Mouse (Mus musculus) ES-CJ7 (cell line): Measurements from ENCODE around the gene Shoc2.
"Not testable (repeated sequence)": the region's sequence is repeated elsewhere in the genome, so short reads cannot be mapped to it uniquely, and the experiment has no call there.

Experiments used
- DNase-seq: peaks from one replicate; pipeline ENCODE4 v3.0.0; 2011; ENCODE audit warnings: low read depth, low spot score

Shoc2 gene

DNA sequence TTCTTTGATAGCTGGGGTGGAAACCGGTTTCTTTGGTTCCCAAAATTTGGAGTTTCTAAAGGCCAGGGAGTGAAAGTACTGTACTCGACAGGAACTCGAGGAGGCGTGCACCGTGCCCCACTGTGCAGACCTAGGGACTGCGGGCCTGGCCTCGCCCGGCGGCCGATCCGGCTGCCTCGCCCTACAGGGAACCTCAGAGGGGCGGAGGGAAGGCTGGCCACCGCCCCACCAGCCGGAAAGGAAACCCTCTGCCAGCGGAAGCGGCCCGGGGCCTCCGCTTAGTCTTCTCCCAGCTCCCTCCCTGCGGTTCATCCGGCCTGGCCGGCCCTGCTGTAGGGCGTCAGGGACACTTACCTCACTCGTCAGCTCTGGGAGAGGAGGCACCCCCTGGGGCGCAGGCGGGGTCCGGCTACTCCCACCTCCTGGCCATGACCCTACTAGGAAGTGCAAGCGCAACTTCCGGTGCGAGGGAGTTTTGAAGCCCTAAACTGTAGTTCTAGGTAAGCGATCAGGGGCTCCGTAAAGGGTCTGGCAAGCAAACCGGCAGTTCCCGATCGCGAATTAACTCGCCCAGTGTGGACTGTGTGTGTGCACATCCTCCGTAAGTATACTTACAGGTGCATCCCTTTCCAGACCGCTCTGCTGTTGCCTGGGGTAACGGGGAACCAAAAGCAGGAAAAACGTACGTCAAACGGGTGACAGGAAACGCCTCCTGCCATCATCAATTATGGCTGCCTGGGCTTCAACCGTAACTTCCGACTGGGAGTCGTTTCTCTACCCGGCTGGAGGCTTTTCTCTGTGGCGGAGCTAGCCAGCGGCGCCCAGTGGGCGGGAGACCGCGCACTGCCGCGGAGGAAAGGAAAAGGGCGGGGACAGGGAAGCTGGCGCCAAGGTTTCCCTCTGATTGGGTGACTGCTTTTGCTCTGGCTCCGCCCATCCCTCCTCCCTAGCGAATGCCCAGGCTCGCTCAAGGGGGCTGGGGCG is at the start of gene Shoc2, which contains the start of gene Bbip1:
TSS of gene Shoc2 (plus strand) at position 505 of the 984 bp plus-strand sequence.
TSS of gene Bbip1 (minus strand) at position 826 of the 984 bp plus-strand sequence.
- peak; percentile 99 for DNase-seq

DNA sequence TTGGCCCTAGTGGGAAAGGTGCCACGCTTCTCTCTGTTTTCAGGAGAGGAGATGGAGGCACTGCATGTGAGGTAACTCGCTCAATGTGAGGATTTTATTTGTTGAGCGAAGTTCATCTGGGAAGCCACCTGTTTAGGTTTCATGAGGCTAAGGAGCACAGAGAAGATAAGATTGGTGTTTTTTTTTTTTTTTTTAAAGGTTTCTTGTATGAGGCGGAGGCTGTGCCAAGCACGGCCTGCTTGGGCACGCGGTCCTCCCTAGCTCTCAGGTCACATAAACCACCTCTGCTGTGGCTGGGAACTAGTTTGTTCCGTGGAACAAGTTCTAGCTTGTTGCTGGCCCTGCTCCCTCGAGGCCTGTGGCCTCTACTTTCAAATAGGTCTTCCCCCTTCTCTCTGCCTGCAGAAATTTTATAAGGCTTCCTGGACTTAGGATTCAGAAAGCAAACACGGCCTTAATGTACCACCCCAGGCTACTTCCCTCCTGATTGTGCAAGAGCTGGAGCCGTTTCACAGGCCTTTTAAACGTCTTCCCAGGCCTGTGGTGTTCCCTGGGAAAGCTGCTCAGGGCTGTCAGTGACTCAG is 49.5 kb upstream of the Shoc2 start:
- DNase-seq, result no peak

DNA sequence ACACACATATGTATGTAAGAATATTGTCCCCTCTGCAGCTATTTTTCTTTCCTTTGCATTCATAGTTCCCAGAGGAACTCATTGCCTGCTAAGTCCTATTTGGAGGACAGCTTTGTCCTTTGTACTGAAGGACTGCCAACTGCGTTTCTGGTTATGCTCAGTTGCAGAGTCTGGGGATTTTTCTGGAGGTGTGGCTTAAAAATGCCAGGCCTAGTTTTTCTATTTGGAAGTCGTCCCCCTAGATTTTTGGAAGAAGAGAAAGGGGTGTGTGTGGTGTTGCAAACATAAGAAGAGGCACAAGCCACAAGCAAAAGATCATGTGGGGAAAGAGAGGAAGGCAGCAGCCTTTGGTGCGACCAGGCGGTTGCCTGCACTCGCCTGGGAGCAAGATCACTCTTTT is 46.1 kb upstream of the Shoc2 start:
- DNase-seq, result no peak

DNA sequence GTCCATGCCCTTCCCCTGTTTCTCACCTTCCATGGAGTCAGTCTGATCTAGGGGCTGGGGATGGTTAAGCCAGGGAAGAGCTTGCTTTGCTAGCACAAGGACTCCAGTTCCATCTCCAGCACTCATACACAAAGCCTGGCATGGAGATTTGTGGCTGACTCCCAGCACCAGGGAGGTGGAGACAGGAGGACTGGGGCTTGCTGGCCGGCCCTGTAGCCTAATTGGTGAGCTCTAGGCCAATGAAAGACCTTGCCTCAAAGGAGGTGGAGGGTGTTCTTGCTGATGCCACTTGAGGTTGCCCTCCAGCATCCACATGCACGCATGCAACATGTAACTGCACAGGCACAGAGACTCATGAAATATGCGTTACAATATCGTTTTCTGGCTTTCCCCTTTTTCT is 45.6 kb upstream of the Shoc2 start:
- no peak for DNase-seq

DNA sequence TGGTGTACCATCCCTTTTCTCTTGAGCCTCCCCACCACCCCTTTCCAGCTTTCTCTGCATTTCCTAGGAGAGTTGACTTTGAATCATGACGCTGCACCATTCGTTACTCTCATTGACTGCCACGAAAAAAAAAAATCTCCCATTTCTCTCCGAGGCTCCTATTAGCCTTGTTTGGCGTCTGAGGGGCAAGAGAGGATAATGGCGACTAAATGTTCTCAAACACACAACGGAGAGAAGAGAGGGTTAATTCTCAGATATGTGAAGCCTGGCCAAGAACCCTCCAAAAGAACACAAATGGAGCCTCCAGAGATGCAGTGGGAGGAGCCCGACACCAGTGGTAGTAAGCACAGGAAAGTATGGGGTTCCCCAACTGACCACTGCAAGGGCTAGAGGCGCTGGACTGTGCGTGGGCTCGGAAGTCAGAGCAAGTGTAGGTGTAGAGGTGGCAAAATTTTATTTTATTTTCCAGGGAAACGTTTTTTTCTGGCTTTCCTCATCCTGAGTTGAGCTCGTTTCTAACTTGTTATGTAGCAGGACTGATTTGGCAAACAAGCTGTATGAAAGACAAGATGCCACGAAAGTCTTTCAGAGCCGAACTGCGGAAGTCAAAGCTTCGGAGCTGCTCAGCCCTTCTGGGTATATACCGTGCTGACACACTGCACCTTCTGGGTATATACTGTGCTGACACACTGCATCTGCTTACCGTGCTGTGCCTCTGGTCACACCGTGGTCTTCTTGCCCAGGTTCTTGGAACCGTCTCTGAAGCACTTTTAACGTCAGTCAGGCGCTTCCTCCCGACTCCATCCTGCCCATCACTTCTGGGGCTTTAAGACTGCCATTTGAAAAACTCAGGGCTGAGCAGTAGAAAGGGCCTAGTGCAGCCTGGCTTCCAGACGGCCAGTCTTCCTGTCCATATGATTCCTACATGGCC is 44.9 kb upstream of the Shoc2 start:
- DNase-seq, result no peak

DNA sequence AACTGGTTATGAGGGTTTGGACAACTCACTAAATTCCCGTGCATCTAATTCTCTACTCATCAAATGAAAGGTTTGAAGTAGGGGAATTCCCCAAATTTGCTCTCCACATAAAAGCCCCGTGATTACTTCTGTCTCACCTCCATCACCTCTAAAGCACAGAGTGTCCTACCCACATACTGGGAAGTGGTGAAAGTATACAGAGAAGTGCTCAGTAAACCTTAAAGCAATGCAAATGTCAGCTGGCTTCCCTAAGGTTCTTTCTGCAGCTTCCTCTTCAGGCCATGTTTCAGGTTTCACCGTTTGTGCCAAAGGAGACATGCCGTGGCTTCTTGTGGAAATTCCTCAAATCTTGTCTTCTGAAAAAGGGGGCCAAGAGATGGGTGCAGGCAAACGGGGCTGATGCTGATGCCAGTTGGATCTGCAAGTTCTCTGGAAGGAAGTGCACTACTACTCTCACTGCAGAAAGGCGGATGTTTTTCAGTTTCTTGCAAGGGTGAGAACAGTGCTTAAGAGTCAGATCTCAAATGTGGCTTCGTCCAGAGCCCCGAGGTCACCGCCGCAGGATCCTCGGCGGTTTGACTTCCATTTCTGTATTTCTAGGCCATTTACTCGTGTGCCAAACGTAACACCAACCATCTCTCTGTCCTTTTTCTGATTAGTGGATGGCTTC is 44.0 kb upstream of the Shoc2 start:
- DNase-seq, result no peak

DNA sequence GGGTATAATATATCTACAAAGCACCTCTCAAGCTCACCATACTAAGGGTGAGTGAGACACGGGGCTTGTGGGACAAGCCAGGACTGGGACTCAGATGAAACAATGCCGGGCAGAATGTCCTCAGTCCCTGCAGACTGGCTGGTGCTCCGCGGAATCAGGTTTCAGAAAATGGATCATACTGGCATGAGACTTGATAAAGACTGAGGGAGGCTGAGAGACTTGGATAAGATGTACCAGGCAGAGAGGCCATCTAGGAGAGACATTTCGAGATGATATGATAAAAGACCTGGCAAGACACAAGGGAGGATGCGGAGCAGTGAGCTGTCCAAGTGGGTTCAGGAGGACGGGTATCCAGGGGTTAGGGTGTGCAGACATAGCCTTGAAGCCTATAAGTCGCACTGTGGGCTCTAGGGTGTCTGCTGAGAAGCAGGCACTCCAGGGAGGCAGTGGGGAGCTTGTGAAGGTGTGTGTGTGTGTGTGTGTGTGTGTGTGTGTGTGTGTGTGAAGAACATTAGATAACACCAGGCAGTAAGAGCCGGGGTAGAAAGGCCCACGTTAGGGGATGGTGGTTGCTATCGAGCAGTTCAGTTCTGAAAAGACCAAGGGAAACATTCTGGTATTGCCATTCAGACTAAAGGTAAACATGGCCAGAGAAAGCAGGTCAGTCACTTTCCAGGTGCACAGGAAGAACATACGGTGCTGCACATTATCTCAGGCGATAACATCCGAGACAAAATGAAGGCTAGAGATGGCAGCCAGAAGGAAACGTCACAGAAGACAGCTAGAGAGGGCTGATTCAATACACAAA is 42.0 kb upstream of the Shoc2 start:
- no peak for DNase-seq

DNA sequence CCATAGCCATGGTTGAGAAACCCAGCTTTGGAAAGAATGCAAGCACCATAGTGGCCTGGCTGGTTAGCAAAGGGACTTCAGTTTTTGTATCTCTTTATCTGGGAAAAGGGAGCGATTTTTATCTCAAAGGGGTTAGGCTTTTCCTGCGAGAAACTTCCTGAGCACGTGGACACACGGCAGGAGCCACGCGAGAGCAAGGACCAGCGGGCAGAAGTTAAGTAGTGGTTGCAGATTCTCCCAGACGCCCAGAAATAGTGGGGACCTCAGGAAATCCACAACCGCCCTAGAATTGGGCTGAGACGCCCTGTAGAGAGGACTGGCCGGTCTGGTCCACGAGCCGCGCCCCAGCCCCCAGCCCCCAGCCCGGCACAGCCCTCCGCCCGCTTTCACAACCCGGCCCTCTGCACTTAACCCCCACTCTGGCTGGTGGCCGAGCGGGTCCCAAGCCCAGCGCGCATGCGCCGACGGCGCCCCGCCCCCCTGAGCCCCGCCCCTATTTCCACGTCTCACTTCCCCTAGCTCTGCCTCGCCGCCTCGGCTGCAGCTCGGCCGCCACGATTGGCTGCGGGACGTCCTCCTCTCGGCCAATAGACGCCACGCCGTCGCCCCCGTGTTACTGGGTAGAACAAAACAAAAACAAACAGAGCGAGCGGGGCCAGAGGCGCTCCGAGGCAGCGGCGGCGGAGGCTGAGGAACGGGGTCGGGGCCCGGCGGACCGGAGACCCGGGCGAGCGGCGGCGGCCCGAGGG is 41.2 kb upstream of the Shoc2 start:
- peak; percentile 97 for DNase-seq

DNA sequence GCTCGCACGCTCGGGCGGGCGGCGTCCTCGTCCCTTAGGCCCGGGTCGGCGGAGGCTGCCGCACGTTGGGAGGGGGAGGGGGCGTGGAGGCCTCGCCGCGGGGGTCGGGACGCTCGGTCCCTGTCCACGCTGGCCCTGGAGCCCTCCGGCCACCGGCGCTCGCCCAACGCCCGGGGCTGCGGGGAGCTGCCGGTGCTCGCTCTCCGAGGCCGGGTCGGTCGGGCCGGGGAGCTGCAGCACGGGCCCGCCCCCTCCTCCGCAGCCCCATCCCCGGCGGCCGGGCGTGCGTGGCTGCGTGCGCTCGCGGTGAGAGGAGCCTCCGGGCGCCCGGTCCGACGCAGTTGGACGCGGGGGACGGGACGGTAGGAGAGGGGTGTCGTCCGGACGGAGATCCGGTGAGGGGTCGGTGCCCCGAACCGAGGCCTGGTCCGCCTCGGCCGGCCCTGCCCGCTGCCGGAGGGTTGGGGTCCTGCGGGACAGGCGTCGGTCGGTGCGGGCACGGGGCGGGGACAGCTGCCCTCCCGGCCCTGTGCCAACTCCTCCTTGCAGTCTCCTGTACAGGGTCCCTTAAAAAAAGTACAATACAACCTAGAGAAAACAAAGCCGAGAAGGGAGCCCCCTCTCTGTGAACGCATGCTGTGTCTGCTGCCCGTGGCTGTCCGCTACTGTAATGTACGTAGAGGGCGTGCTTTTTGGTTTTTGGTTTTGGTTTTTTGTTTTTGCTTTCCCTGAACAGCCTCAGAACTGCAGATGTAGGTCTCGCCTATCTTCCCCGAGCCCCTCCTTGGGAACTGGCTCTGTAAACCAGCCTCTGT is 40.4 kb upstream of the Shoc2 start:
- peak; percentile 13 for DNase-seq

DNA sequence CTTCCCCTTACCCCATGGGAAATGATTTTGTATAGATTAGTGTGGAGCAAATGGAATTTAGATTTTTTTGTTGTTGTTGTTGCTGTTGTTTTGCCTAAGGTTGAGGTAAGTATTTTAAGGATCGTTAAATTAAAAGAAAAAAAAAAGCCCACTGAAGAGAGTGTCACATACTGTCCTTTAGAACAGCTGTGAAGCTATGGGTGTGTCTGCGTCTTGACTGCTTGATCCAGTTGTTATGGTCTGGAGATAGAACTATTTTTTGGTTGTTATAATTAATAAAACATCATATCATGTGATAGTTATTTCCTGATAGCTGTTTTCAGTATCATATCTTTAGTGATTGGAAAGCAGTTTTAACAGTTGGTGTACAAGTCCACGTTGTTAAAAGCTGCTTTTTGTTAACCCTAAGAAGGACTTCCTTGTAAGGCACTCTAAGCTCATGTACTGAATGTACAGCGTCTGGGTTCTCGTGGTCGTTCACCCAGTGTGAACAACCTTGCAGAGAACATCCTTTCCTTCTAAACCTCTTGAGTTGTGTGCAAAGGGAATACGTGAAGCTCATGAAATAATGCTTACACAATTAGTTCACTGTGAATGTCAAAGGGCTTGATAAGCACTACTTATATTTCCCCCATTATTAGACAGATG is 39.1 kb upstream of the Shoc2 start:
- DNase-seq, result no peak

DNA sequence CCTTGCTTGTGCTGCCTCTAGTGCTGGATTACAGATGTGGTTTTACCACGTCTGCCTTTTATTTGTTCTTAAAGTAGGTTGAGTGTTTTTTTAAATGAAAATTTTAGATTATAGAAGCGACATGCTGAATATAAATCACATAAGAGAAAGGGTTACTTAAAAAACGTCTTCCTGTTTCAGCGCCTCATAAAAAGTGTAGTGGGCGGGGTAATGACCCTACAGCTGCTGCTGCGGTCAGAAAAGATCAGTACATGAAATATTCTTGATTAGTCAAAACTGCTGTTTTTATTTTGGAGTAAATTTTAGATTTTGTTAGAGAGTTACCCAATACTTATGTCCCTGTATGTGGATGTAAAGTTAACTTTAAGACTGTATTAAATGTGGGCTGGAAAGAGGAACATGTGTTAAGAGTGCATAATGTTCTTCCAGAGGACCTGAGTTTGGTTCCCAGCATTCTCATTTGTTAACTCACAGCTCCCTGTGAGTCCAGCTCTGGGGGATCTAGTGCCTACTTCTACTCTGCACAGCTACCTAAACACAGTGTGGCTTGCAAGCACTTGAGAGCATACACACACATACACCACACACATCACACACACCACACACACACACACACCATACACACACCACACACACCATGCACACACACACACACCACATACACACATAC is 37.9 kb upstream of the Shoc2 start:
- no peak for DNase-seq

DNA sequence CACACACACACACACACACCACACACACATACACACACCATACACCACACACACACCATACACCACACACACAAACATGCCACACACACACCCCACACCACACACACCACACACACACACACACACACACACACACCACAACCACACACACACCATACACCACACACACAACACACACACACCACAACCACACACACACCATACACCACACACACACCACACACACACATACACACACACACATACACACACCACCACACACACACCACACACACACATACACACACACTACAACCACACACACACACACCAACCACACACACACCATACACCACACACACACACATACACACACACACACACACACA is 37.4 kb upstream of the Shoc2 start:
- DNase-seq, result not testable (repeated sequence)

DNA sequence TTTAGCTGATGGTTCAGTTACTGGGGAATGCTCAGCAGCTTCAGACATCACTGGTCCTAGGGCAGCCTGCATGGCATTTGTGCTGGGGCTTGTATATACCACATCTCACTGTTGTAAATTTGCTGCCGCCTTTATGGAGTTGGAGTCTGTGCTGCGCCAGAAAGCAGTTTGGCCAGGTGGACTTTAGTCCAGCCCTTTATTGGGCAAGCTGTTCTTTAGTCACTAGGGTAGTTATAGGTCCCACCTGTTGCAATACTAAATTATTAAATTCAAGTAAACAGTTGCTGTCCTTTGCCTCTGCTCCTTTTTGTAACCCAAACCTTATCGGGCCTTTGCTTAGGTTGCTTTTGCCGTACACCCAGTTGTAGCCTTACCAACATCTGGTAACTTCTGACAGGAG is 29.2 kb upstream of the Shoc2 start:
- no peak for DNase-seq

DNA sequence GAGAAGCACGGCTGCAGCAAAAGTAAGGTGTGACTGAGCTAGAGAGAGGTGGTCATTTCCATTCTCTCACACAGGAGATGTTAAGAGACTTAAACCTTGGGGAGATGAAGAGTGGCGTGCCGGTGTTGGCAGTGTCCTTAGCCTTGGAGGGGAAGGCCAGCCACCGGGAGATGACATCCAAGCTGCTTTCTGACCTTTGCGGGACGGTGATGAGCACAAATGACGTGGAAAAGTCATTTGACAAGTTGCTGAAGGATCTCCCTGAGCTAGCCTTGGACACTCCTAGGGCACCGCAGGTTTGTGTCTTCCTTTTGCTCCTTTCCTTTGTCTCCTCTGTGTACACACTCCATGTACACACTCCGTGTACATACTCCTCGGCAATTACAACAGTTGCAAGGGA is 24.6 kb upstream of the Shoc2 start:
- DNase-seq, result no peak

DNA sequence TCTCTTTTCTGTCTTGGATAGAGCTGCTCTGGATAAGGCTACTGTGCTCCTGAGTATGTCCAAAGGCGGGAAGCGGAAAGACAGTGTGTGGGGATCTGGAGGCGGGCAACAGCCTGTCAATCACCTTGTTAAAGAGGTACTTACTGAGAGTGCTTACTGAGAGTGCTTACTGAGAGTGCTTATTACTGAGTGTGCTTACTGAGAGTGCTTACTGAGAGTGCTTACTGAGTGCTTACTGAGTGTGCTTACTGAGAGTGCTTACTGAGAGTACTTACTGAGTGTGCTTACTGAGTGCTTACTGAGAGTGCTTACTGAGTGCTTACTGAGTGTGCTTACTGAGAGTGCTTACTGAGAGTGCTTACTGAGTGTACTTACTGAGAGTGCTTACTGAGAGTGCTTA is 22.1 kb upstream of the Shoc2 start:
- not testable (repeated sequence) for DNase-seq

DNA sequence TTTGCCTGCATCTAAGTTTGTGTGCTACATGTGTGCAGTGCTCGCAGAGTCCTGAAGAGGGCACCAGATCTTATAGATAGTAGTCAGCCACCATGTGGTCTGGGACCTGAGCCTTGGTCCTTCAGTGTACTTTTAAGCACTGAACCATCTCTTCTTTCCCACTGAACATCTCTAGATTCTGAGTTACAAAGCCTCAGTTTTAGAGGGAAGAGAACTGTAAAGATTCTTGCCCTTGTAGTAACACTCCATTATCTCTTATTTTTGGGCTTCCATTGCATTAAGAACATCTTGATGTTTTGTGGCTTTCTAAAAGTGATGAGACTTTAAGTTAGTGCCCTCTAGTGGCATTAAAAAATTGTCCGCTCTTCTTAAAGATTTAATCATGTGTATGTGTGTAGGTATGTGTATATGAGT is 18.8 kb upstream of the Shoc2 start:
- peak; percentile 85 for DNase-seq

DNA sequence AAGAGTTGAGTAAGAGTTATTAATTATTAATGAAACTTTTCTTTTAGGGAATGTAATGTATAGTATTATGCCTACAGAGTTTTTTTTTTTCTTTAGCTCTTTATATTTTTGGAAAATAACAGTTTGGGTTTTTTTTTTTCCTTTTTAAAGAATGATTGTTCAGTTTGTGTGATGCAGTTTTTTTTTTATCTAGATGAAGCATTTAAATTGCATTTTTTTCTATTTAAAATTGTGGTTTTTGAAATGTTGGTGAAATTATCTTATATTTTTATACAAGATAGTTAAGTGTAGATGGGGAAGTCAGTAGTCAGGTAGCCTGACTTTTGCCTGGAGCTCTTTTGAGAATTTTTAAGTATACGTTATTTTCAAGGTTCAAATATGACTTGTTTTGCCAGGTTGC is 17.4 kb upstream of the Shoc2 start:
- DNase-seq, result no peak

DNA sequence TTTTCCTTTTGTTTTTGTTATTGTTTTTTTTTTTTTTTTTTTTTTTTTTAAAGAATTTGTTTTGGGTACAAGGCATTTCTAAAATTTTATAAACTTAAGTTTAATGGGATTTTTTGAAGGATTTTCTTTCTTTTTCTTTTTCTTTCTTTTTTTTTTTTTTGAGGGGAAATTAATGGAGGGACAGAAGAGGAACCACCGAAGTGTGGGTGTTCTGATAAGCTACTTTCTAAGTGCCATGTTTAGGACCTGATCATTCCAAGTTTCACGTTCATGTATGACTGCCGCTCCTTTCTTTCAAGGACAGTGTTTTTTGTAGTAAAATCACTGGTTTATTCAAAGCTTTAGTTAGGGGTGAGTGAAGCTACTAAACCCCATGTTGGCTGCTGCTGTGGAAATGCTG is 14.9 kb upstream of the Shoc2 start:
- no peak for DNase-seq
